7 mouse cellular contexts compared by ENCODE assay signal in genomic region chr5:92139191-92139590, GRCm38 (mm10). TPM values are rescaled to one million over a fixed set of nuclear protein-coding genes. Genes with fewer than 3 reads are reported as not detected.
DNase-seq lines count a peak whose midpoint lies in the region; ATAC-seq and TF ChIP-seq lines count a peak whose summit lies in the region.

No protein-coding gene starts in this region.

- no peaks in the 10 kb centered on the region for H3K9me3 ChIP-seq in forebrain, embryonic 11.5 days (ENCODE audit: control insufficient read depth, low read length)
- no peaks in the 10 kb centered on the region for H3K9me3 ChIP-seq in limb, embryonic 12.5 days

- TF ChIP-seq CTCF in left cerebral cortex, adult 2 months (IDR thresholded peaks at IDR 0.05): no peak
- no peak for TF ChIP-seq CTCF in small intestine, adult 2 months (IDR thresholded peaks at IDR 0.05; ENCODE audit: extremely low read depth, insufficient read length, insufficient replicate concordance, low read depth, low read length)

- no peaks in the 10 kb centered on the region for H3K36me3 ChIP-seq in forebrain, embryonic 11.5 days (ENCODE audit: control insufficient read depth, insufficient read depth, low read length)
- H3K36me3 ChIP-seq in limb, embryonic 12.5 days: no peaks in the 10 kb centered on the region
- no peaks in the 10 kb centered on the region for H3K36me3 ChIP-seq in small intestine, adult 2 months (ENCODE audit: control insufficient read depth, insufficient read depth, low read length)

- H3K9ac ChIP-seq in forebrain, embryonic 11.5 days (ENCODE audit: low read length): peak overlapping the region; percentile 12; the same call in 1 of the 2 replicates
- H3K9ac ChIP-seq in limb, embryonic 12.5 days (replicated peaks): peak overlapping the region; percentile 34

- 46% methylated on average over 1 of the region's 1 CpGs for WGBS in forebrain, embryonic 11.5 days
- WGBS in limb, embryonic 12.5 days: 37% methylated on average over 1 of the region's 1 CpGs
- 36% methylated on average over 1 of the region's 1 CpGs for WGBS in small intestine, adult 2 months

- H3K27me3 ChIP-seq in forebrain, embryonic 11.5 days (ENCODE audit: control insufficient read depth, insufficient read depth, low read length): no peaks in the 10 kb centered on the region
- H3K27me3 ChIP-seq in limb, embryonic 12.5 days: no peaks in the 10 kb centered on the region
- H3K27me3 ChIP-seq in small intestine, adult 2 months (ENCODE audit: control insufficient read depth, insufficient read depth, low read length): no peaks in the 10 kb centered on the region

- no peak for TF ChIP-seq POLR2A in small intestine, adult 2 months (IDR thresholded peaks at IDR 0.05; ENCODE audit: low read depth, low read length)

- intact Hi-C loops in left cerebral cortex, adult 2 months (cut with DNase I): loop anchor here (5.0 kb wide), 1 partner anchor 177 kb away; the partner anchor contains the start of gene Rchy1

- H3K4me1 ChIP-seq in forebrain, embryonic 11.5 days (replicated peaks; ENCODE audit: control insufficient read depth, insufficient read depth, low read length): peaks cover 4% of the 10 kb centered on the region; the same call in 1 of the 2 replicates
- peaks cover 33% of the 10 kb centered on the region for H3K4me1 ChIP-seq in limb, embryonic 12.5 days (replicated peaks)
- H3K4me1 ChIP-seq in small intestine, adult 2 months (ENCODE audit: control insufficient read depth, insufficient read depth, insufficient read length, low read length): peaks cover 11% of the 10 kb centered on the region; the same call in 1 of the 2 replicates

- no peak overlapping the region for H3K27ac ChIP-seq in left cerebral cortex, adult 2 months
- H3K27ac ChIP-seq in forebrain, embryonic 11.5 days (ENCODE audit: low read depth, low read length): no peak overlapping the region
- no peak overlapping the region for H3K27ac ChIP-seq in limb, embryonic 12.5 days
- no peak overlapping the region for H3K27ac ChIP-seq in small intestine, adult 2 months (ENCODE audit: insufficient read depth, low read depth, low read length)

- DNase-seq in left cerebral cortex, adult 2 months (ENCODE audit: extremely low spot score in 1 of 2, low spot score in 2 of 2): no peak
- no peak for DNase-seq in left cerebral cortex, adult 18-20 months (ENCODE audit: low spot score in 2 of 2)
- DNase-seq in forebrain, embryonic 11.5 days (ENCODE audit: low spot score): no peak
- no peak for DNase-seq in frontal cortex, adult 2 months (ENCODE audit: extremely low spot score in 1 of 2, low spot score in 1 of 2)
- no peak for DNase-seq in layer of hippocampus, adult 18-20 months (ENCODE audit: low spot score in 2 of 2)

- peak overlapping the region; percentile 99 for H3K4me3 ChIP-seq in left cerebral cortex, adult 2 months
- 0 out of 2 replicates have a peak overlapping the region, but pooled peaks have one; percentile 75 for H3K4me3 ChIP-seq in forebrain, embryonic 11.5 days (ENCODE audit: low read depth, low read length)
- peak overlapping the region; percentile 87 for H3K4me3 ChIP-seq in limb, embryonic 12.5 days (replicated peaks)
- H3K4me3 ChIP-seq in small intestine, adult 2 months (ENCODE audit: low read depth, low read length): peak overlapping the region; percentile 45

- no peak for ATAC-seq in forebrain, embryonic 11.5 days (replicated peaks; ENCODE audit: low FRiP score)
- no peak for ATAC-seq in limb, embryonic 12.5 days (ENCODE audit: insufficient number of reproducible peaks, insufficient read depth, low FRiP score, low TSS enrichment, low read depth)

- H3K4me2 ChIP-seq in forebrain, embryonic 11.5 days (ENCODE audit: low read depth, low read length, severe bottlenecking): no peak overlapping the region; the same call in 1 of the 2 replicates
- peak overlapping the region; percentile 62 for H3K4me2 ChIP-seq in limb, embryonic 12.5 days

RNA-seq across cellular contexts. Expression of gene Uso1, which starts 1.5 kb away (rescaled TPM):
- total RNA-seq in left cerebral cortex, adult 2 months (2021): 10 to 100 TPM; 79.1 to 84.0 TPM
- 10 to 100 TPM; 77.8 to 80.2 TPM for total RNA-seq in left cerebral cortex, adult 18-20 months (2021)
- 24.2 and 25.7 TPM in 2 replicates for polyA plus RNA-seq in forebrain, embryonic 11.5 days (2014; fragmentation: Nextera tagmentation; extraction: Ambion mirVana)
- 47.9 and 50.1 TPM in 2 replicates for polyA plus RNA-seq in limb, embryonic 12.5 days (2016; fragmentation: Nextera tagmentation; extraction: Ambion mirVana)
- 15.7 and 25.1 TPM in 2 replicates for polyA plus RNA-seq in small intestine, adult 2 months (2012; rRNA removed)
- polyA plus RNA-seq in frontal cortex, adult 2 months (2012; rRNA removed): 50.2 and 50.7 TPM in 2 replicates
- total RNA-seq in layer of hippocampus, adult 18-20 months (2021): 10 to 100 TPM; 80.8 to 82.3 TPM

RNA-seq across cellular contexts. Expression of gene G3bp2, which starts 55.7 kb away (rescaled TPM):
- 100 to 1,000 TPM; 228 to 236 TPM for total RNA-seq in left cerebral cortex, adult 2 months (2021)
- total RNA-seq in left cerebral cortex, adult 18-20 months (2021): 100 to 1,000 TPM; 245 to 252 TPM
- 269 and 276 TPM in 2 replicates for polyA plus RNA-seq in forebrain, embryonic 11.5 days (2014; fragmentation: Nextera tagmentation; extraction: Ambion mirVana)
- polyA plus RNA-seq in limb, embryonic 12.5 days (2016; fragmentation: Nextera tagmentation; extraction: Ambion mirVana): 209 and 226 TPM in 2 replicates
- polyA plus RNA-seq in small intestine, adult 2 months (2012; rRNA removed): 3.1 and 6.9 TPM in 2 replicates
- 117 and 131 TPM in 2 replicates for polyA plus RNA-seq in frontal cortex, adult 2 months (2012; rRNA removed)
- 100 to 1,000 TPM; 237 to 252 TPM for total RNA-seq in layer of hippocampus, adult 18-20 months (2021)

Comparison
In these comparisons a context has a peak if more than half of its experiments do, and no peak if none do; other contexts are left out.
1. H3K4me3 ChIP-seq: peak in every context shown above with its lines; median percentile 99 in left cerebral cortex, adult 2 months; 87 in limb, embryonic 12.5 days; 75 in forebrain, embryonic 11.5 days; 45 in small intestine, adult 2 months.
2. RNA of gene G3bp2, which starts 55.7 kb away (polyA plus RNA-seq): 269 to 276 TPM in forebrain, embryonic 11.5 days, 209 to 226 TPM in limb, embryonic 12.5 days and 117 to 131 TPM in frontal cortex, adult 2 months; 3.1 to 6.9 TPM in small intestine, adult 2 months; every median in the first group is over 10 times any median in the second.